Mouse (Mus musculus) intestine, postnatal 0 days (tissue): Measurements from ENCODE around the gene Melk. TPM values are rescaled to one million over a fixed set of nuclear protein-coding genes. Genes with fewer than 3 reads are reported as not detected.

ENCODE experiments used
- ATAC-seq: fragments of 200-750 bp; cut with Nextera tagmentation; 2 replicates; pipeline ENCODE4 v1.8.0; 2017; ENCODE audit warnings: mild to moderate bottlenecking, moderate TSS enrichment, moderate library complexity
- H3K27ac ChIP-seq: fragments of 300-500 bp; sonication (generic); 2 replicates; pipeline ENCODE4 v1.5.1; 2014; ENCODE audit warnings: mild to moderate bottlenecking, low read depth, low read length, moderate library complexity
- H3K27me3 ChIP-seq: fragments of 300-500 bp; sonication (generic); replicated peaks from 2 replicates; pipeline ENCODE4 v1.6.1; 2014; ENCODE audit warnings: low read length, mixed read lengths; ENCODE audit not compliant: control insufficient read depth, insufficient read depth
- H3K36me3 ChIP-seq: fragments of 300-500 bp; sonication (generic); 2 replicates; pipeline ENCODE4 v1.6.1; 2014; ENCODE audit warnings: mild to moderate bottlenecking, moderate library complexity; ENCODE audit not compliant: control insufficient read depth, insufficient read depth
- H3K4me1 ChIP-seq: fragments of 300-500 bp; sonication (generic); replicated peaks from 2 replicates; pipeline ENCODE4 v1.6.1; 2014; ENCODE audit warnings: antibody characterized with exemption, low read length, mixed read lengths; ENCODE audit not compliant: control insufficient read depth, insufficient read depth
- H3K4me2 ChIP-seq: fragments of 300-500 bp; sonication (generic); replicated peaks from 2 replicates; pipeline ENCODE4 v1.6.1; 2014; ENCODE audit warnings: low read depth, mild to moderate bottlenecking, moderate library complexity
- H3K4me3 ChIP-seq: fragments of 300-500 bp; sonication (generic); 2 replicates; pipeline ENCODE4 v1.5.1; 2014; ENCODE audit warnings: low read depth, low read length
- H3K9ac ChIP-seq: fragments of 300-500 bp; sonication (generic); 2 replicates; pipeline ENCODE4 v1.6.1; 2014; ENCODE audit warnings: mild to moderate bottlenecking, low read depth, low read length
- H3K9me3 ChIP-seq: fragments of 300-500 bp; sonication (generic); 2 replicates; pipeline ENCODE4 v1.6.1; 2016; ENCODE audit warnings: mixed run types; ENCODE audit not compliant: control insufficient read depth
- CTCF ChIP-seq: sonication (generic); IDR thresholded peaks from 2 replicates; pipeline ENCODE4 v1.5.1; 2016; ENCODE audit warnings: low read depth, mild to moderate bottlenecking, control low read depth, antibody characterized with exemption, moderate library complexity
- WGBS: fragments of 180-500 bp; shearing (Covaris S2); extraction: QIAGEN DNeasy Blood & Tissue Kit; methylation state at CpG from one replicate; pipeline ENCODE4 v1.1.7; 2014; 5-methylcytosine and 5-hydroxymethylcytosine counted together
- polyA plus RNA-seq: library from polyadenylated mRNA; unstranded; fragments of >200 nt; fragmentation: Nextera tagmentation; extraction: Ambion mirVana; gene quantifications from 2 replicates; pipeline ENCODE4 v1.2.1, GENCODE M21; 2015

The Melk gene
- polyA plus RNA-seq, 1 experiment from 2014 or later, result 9.2 TPM

GRCm38 (mm10) chr4:44363434-44364013 lies 62.8 kb downstream of the Melk start:
- no peak overlapping the region for H3K4me3 ChIP-seq
- H3K9me3 ChIP-seq, result no peaks in the 10 kb centered on the region
- no peaks in the 10 kb centered on the region for H3K27me3 ChIP-seq
- H3K36me3 ChIP-seq, result no peaks in the 10 kb centered on the region
- H3K9ac ChIP-seq, result no peak overlapping the region
- 86% methylated on average over 12 of the region's 12 CpGs for WGBS
- no peak for TF ChIP-seq CTCF
- H3K4me2 ChIP-seq, result no peak overlapping the region
- H3K4me1 ChIP-seq, result no peaks in the 10 kb centered on the region
- no peak overlapping the region for H3K27ac ChIP-seq
- ATAC-seq, result no peak

GRCm38 (mm10) chr4:44392231-44393216 lies 91.8 kb downstream of the Melk start:
- no peak overlapping the region for H3K4me2 ChIP-seq
- no peak for ATAC-seq
- 74% methylated on average over 35 of the region's 37 CpGs for WGBS
- no peaks in the 10 kb centered on the region for H3K27me3 ChIP-seq
- no peak overlapping the region for H3K4me3 ChIP-seq
- no peak overlapping the region for H3K9ac ChIP-seq
- H3K27ac ChIP-seq, result no peak overlapping the region
- H3K9me3 ChIP-seq, result no peaks in the 10 kb centered on the region
- H3K4me1 ChIP-seq, result no peaks in the 10 kb centered on the region
- no peak for TF ChIP-seq CTCF
- H3K36me3 ChIP-seq, result no peaks in the 10 kb centered on the region

GRCm38 (mm10) chr4:44402607-44403006 lies 101.9 kb downstream of the Melk start:
- Histone ChIP-seq H3K36me3 (no peaks in the 10 kb centered on the region), H3K27me3 (no peaks in the 10 kb centered on the region), H3K4me2 (no peak overlapping the region), H3K9ac (no peak overlapping the region), H3K4me1 (no peaks in the 10 kb centered on the region), H3K27ac (no peak overlapping the region), H3K4me3 (no peak overlapping the region), H3K9me3 (no peaks in the 10 kb centered on the region)
- 7% methylated on average over 5 of the region's 5 CpGs for WGBS
- peak; percentile 74 for TF ChIP-seq CTCF
- no peak for ATAC-seq

GRCm38 (mm10) chr4:44404487-44404886 lies 103.8 kb downstream of the Melk start:
- no peak for TF ChIP-seq CTCF
- H3K9me3 ChIP-seq, result no peaks in the 10 kb centered on the region
- 73% methylated on average over 5 of the region's 5 CpGs for WGBS
- no peak overlapping the region for H3K4me3 ChIP-seq
- H3K4me1 ChIP-seq, result no peaks in the 10 kb centered on the region
- no peak overlapping the region for H3K27ac ChIP-seq
- ATAC-seq, result no peak
- no peaks in the 10 kb centered on the region for H3K36me3 ChIP-seq
- no peak overlapping the region for H3K4me2 ChIP-seq
- H3K27me3 ChIP-seq, result no peaks in the 10 kb centered on the region
- no peak overlapping the region for H3K9ac ChIP-seq

Other genes with a start within 250 kb of the Melk start
- 22.2 and 30.4 TPM in 2 replicates for gene Gne, start 216.7 kb upstream of the Melk start, polyA plus RNA-seq
- 6.0 and 6.5 TPM in 2 replicates for gene Rnf38, start 67.1 kb upstream of the Melk start, polyA plus RNA-seq